Mouse (Mus musculus) kidney, postnatal 14 days (tissue): ENCODE results near the gene Gm28051.

Experiments used
- DNase-seq: peaks from one replicate; pipeline ENCODE4 v3.0.0; 2022; ENCODE audit warnings: mixed read lengths

The Gm28051 gene

GRCm38 (mm10) chr12:102757689-102758402 is at the start of gene Gm28051, which contains the start of the genes Gon7 and Ubr7:
Gm28051 (minus strand) TSS chr12:102757765.
Gon7 (minus strand) TSS chr12:102757803.
Ubr7 (plus strand) TSS chr12:102757967.
- peak; percentile 98 for DNase-seq

DNA sequence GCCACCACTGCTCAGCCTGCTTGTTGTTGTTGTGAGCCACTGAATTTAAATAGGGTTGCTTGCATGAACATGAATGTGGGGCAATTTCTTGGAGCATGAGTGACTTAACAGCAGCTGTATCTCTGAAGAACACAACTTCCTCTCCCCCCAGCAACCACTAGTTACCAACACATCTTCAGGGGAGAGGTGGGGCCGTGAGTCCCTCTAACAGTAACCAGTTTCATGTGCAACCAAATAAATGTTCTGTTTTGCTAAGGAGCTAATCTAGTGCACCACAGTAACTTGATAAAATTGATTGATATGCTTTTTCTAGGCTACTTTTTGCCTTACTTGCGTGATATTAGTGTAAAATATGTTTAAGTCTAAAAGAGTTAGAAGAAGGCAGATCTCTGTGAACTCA is 42.0 kb upstream of the Gm28051 start:
- no peak for DNase-seq

- DNase-seq = no peak
Measured at GRCm38 (mm10) chr12:102787927-102788326, 30.4 kb upstream of the Gm28051 start.

DNA sequence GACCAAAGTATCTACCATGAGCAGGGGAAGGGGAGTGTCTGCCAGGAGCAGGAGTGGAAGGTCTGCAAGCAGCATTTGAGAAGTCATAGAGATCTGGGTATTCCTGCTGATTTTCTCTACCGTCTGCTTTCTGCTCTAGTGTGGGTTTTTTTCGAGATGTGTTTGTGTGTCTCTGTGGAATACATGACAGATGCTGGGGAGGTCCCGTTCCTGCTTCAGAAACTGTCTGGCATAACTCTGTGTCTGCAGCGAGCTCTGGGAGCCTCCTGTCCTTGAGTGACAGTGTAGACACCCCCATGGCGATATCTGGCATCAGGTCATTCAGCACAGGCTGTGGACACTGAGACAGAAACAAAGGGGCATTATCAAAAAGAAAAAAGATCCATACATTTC is 28.0 kb upstream of the Gm28051 start:
- no peak for DNase-seq

GRCm38 (mm10) chr12:102784899-102785592 is 27.5 kb upstream of the Gm28051 start:
- no peak for DNase-seq

DNA sequence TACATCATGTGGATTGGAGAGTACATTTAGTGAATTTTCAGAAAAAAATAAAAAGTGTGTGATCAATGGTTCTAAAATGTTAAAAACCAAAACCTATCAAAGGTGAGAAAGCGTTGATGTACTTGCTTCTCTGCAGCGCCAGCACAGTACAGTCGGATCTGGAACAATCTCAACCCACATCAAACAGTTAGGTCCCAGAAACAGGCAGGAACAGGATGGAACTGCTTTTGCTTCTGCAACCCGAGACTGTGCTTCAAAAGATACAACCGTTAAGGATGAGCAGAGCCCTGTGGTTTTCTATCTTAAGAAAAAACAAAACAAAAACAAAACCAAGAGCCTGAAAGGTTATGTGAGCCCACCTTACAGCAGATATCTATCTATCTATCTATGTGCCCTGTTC is 25.3 kb upstream of the Gm28051 start:
- DNase-seq = no peak

DNA sequence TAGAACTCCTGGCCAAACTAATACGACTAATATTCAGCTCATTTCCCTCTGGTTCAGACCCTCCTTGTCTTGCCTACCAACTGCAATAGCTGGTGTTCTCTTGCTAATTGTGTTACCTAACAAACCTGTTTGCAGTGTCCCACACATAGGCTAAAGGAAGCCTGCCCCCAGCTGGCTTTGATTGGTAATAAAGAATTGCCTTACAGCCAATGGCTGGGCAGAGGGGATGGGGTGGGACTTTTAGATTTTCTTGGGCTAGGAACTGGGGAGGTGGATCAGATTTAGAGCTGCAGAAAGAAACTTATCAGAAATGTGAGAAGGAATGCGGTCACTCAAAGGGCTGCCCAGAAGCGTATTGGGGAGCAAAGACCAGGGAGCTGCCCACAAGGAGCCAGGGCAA is 21.9 kb upstream of the Gm28051 start:
- DNase-seq = peak; percentile 23

DNA sequence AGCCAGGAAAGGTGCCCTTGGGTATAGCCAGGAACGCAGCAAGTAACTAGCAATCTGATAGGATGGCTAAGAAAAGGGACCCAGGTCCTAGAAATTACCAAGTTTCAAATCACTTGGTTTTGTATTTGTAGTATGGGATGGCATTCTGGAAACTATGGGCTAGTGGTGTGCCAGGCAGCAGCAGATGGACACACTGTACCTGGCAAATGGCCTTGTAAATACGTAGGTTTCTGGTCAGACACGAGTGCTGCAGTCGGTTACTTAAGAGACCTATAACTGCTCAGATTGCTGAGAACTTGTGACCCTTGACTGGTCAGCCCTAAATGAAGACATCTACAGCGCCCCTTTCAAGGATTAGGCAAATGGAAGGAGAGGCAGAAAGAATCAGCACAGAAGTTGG is 20.6 kb upstream of the Gm28051 start:
- no peak for DNase-seq

GRCm38 (mm10) chr12:102776035-102776434 is 18.5 kb upstream of the Gm28051 start:
- DNase-seq = no peak

- no peak for DNase-seq
Measured at GRCm38 (mm10) chr12:102772676-102773075, 15.1 kb upstream of the Gm28051 start.

- DNase-seq = no peak
Measured at GRCm38 (mm10) chr12:102771601-102772000, 14.0 kb upstream of the Gm28051 start.

- peak; percentile 37 for DNase-seq
Measured at GRCm38 (mm10) chr12:102769000-102769399, 11.4 kb upstream of the Gm28051 start.

DNA sequence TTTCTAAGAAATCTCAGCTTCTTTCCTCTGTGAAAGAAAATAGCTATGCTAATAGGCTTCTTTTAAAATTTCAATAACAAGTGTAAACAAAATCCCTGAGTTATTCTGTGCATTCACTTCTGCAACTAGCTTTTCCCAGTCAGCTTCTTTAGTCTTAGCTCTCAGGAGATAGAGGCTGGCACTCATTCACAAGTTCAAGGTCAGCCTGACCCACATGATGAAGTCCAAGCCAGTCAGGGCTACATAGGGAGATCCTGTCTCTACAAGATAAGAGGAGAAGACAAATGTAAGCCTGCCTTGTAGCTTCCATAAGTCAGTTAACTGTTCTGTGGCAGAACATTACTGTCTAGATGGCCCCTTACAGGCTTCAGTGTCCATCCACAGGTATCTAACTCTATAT is 6.1 kb upstream of the Gm28051 start:
- no peak for DNase-seq

- no peak for DNase-seq
Measured at GRCm38 (mm10) chr12:102761668-102762067, 4.1 kb upstream of the Gm28051 start.

DNA sequence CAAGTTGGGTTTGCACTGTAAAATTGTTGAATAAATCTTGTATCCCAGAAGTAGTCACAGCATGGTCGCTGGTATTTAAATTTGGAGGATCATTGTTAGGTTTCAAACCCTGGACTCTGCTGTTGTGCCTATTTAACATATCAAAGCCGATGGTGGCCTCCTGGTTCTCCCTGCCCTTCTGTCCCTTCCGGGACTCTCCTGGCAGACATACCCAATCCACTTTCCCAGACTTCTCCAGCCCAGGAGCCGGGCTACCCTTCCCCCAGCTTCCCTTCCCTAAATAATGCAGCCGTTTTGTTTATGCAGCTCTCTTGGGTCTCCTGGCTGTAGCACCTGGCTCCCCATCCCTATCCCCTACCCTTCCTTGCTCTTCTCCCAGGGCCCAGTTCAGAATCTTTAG is 1.4 kb upstream of the Gm28051 start:
- DNase-seq = peak; percentile 11

DNA sequence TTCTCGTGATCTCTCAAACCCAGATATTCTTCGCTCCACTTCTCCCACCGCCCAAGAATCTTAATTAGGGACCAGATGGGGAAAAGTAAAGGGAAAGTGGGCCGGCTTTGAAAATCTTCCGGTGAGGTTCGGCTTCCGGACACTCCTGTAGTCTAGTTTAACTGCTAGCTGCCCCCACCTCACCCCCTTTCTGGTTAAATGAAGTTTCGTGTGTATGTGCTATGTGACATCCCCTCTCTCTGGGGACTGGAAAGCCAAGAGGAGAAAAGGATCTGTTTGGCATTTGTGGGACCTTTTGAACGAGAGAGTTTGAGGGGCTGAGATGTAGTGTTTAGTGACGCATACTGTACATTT is 815 bp upstream of the Gm28051 start, which contains the start of gene Gm20604:
Gm20604 (minus strand) TSS at position 270 of the 354 bp plus-strand sequence.
- DNase-seq = no peak

DNA sequence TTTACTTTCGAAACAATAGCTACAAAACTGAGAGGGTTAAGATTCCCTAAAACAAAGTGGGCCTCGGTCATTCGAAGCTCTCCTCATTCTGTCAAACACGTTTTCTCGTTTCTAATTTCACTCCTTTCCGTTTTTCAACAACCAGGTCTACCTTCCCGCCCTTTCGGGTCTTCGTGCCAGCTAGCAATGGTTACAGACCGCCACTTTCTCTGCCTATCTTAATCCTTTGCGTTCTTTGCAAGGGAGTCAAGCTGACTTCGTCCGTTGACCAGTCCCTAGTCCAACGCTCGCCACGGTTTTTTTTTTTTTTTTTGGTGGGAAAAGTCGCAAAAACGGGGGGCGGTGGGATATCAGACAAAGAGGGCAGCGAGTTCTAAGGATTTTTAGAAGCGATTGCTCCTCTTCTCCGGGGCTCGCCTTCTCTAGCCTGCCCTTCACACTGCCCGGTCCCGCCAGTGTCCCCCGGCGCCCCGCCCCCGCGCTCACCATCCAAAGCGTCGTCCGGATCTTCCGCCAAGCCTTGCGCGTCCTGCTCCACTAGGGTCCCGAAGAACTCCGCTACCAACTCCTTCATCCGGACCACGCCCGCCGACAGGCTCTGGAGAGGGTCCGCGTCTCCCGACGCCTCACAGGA is 393 bp downstream of the Gm28051 start:
- no peak for DNase-seq

DNA sequence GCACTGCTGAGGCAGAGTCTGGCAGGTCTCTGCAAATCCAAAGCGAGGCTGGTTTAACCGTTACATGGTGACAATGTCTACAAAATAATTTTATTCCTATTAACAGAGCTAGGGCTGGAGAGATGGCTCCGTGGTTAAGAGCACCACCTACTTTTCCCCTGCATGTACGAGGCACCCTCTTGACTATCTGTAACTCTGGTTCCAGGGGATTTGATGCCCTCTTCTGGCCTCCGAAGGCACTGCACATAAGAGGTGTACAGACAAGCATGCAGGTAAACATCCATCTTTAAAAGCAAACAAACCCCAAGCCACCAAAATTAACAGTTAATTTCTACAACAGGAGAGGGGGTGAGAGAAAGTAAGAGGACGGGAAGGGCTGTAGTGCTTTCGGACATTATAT is 1.3 kb downstream of the Gm28051 start:
- no peak for DNase-seq

DNA sequence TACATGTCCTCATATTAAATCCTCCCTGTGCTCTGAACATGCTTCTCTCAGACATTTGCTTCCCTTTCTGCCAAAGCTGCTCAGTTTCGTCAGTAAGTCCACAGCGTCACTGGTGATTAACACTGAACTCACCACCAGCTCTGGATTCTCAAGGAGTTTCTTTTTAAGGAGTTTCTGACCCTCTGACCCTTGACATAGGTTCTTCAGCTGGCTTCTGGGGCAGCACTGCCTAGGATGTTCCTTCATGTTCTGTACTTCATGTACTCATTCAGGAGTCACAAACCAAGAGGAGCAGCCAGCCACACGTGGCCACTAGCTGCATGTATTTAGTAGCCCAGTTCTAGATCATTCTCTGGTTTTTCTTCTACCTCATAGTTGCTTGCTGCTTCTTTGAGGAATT is 9.3 kb downstream of the Gm28051 start:
- no peak for DNase-seq

DNA sequence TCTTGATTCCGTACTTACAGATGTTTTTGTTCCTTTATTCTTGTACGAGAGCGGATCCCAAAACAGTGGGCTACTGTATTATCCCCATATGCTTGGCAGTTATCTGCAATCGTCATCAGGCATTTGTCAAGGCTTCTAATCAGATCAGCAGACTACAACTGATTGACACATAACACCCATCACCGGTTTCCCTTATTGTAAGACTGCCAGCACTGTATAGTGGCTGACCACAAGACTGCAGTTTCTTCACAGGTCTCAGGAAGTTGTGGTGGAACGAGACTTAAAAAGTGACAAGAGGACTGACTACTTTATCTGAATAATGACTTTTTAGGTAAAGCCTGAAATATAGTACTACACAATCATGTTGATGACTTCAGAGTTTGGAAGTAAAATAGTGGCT is 12.7 kb downstream of the Gm28051 start:
- no peak for DNase-seq

GRCm38 (mm10) chr12:102743589-102744574 is 13.7 kb downstream of the Gm28051 start, which contains the start of the genes Moap1 and Tmem251:
Moap1 (minus strand) TSS chr12:102743661.
Tmem251 (plus strand) TSS chr12:102743762.
- DNase-seq = peak; percentile 94

DNA sequence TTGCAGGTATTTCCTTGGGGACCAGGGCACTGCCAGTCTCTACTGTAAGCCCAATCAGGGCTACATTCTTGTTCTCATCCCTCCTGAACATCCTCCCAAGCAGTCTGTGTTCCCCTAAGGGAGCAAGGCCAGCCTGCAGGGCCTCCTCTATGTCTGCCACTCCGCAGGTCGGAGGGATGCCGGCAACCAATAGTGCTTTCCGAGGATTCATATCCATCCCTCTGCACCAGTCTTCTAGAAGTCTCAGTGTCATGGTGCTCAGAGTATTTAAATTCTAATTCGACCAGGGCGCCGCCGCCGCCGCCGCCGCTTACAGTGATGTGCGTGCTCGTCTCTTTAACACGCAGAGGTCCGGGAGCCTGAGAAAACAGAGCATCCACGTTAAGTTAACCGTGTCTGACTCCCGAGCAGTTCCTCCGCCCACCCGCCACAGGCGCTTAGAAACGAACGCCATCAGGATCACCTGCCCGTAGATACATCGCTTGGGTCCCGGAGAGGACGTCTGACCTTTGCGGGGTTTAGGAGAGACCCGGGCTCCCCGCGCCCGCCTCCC is 14.5 kb downstream of the Gm28051 start:
- DNase-seq = no peak
